Mouse (Mus musculus) testis, adult 2 months (tissue): ENCODE results near the gene Mgll.

Experiments
- CTCF ChIP-seq: fragments of 200-500 bp; IDR thresholded peaks from 2 replicates; pipeline ENCODE4 v1.5.1; 2012; ENCODE audit warnings: low read depth, mild to moderate bottlenecking, inconsistent platforms, low read length, moderate library complexity; ENCODE audit not compliant: control insufficient read depth, insufficient read depth, insufficient replicate concordance
- POLR2A ChIP-seq: fragments of 200-500 bp; IDR thresholded peaks from 2 replicates; pipeline ENCODE4 v1.6.1; 2012; ENCODE audit warnings: low read depth, mild to moderate bottlenecking, inconsistent platforms, low read length, moderate library complexity; ENCODE audit not compliant: control insufficient read depth

GRCm38 (mm10) chr6:88800191-88800590, 76.0 kb downstream of the Mgll start:
- TF ChIP-seq CTCF = no peak
- TF ChIP-seq POLR2A = no peak
